Mouse (Mus musculus) gastrocnemius, postnatal 25 days (tissue): ENCODE measurements around the gene Gm32802. TPM values are rescaled to one million over a fixed set of nuclear protein-coding genes. Genes with fewer than 3 reads are reported as not detected.
"Not testable (repeated sequence)": the region's sequence is repeated elsewhere in the genome, so short reads cannot be mapped to it uniquely, and the experiment has no call there.

Experiments
- DNase-seq: peaks from one replicate; pipeline ENCODE4 v3.0.0; 2022
- long read RNA-seq, 2 experiments: library from polyadenylated mRNA; stranded (forward); transcript quantifications; one replicate each; pipeline ENCODE4 v2.0.0; 2021
- total RNA-seq, 2 experiments: library from RNA; stranded (reverse); gene quantifications; 1 replicate in 1 of 2; 2 replicates in 1 of 2; pipeline ENCODE4 v1.2.3; 2021

Gene Gm32802
- under 1 TPM; 0.38 to 0.54 TPM for total RNA-seq
- long read RNA-seq, experiment 1 = 0 reads
- long read RNA-seq, experiment 2 = 0 reads

GRCm38 (mm10) chr10:118258388-118258787 lies at the start of gene Gm32802:
Gene Gm32802, plus strand, starts transcription at chr10:118258688.
- DNase-seq = not testable (repeated sequence)

- not testable (repeated sequence) for DNase-seq
Observed at GRCm38 (mm10) chr10:118215719-118216393, 42.6 kb upstream of the Gm32802 start.

GRCm38 (mm10) chr10:118227629-118228028 lies 30.9 kb upstream of the Gm32802 start:
- DNase-seq = not testable (repeated sequence)

GRCm38 (mm10) chr10:118232607-118233006 lies 25.9 kb upstream of the Gm32802 start:
- DNase-seq = not testable (repeated sequence)

GRCm38 (mm10) chr10:118240680-118241079 lies 17.8 kb upstream of the Gm32802 start, which contains the start of gene Gm32717:
Gene Gm32717, minus strand, starts transcription at chr10:118240780.
- not testable (repeated sequence) for DNase-seq

- DNase-seq = peak; percentile 2
Observed at GRCm38 (mm10) chr10:118249006-118249595, 9.4 kb upstream of the Gm32802 start.

GRCm38 (mm10) chr10:118250852-118251295 lies 7.6 kb upstream of the Gm32802 start:
- DNase-seq = peak; percentile 2

- DNase-seq = not testable (repeated sequence)
Observed at GRCm38 (mm10) chr10:118268812-118269211, 10.3 kb downstream of the Gm32802 start.

- not testable (repeated sequence) for DNase-seq
Observed at GRCm38 (mm10) chr10:118271416-118271815, 12.9 kb downstream of the Gm32802 start.

GRCm38 (mm10) chr10:118278069-118278468 lies 19.6 kb downstream of the Gm32802 start:
- DNase-seq = not testable (repeated sequence)

- DNase-seq = not testable (repeated sequence)
Observed at GRCm38 (mm10) chr10:118282565-118282964, 24.1 kb downstream of the Gm32802 start.

- not testable (repeated sequence) for DNase-seq
Observed at GRCm38 (mm10) chr10:118283016-118283415, 24.5 kb downstream of the Gm32802 start.

- no peak for DNase-seq
Observed at GRCm38 (mm10) chr10:118294938-118295337, 36.5 kb downstream of the Gm32802 start, which contains the start of gene Iltifb. Gene Iltifb, minus strand, starts transcription at chr10:118295038.

GRCm38 (mm10) chr10:118302133-118302532 lies 43.6 kb downstream of the Gm32802 start:
- not testable (repeated sequence) for DNase-seq

Other genes with a start within 250 kb of the Gm32802 start
- gene Mdm1, start 116.9 kb upstream of the Gm32802 start, total RNA-seq = 1 to 10 TPM; 1.5 to 2.5 TPM
- gene Il22, start 53.7 kb upstream of the Gm32802 start, total RNA-seq = not detected
- gene Gm32717, start 17.9 kb upstream of the Gm32802 start, total RNA-seq = under 1 TPM; 0.38 to 0.54 TPM
- gene Iltifb, start 36.4 kb downstream of the Gm32802 start, total RNA-seq = not detected
- gene Gm9040, start 68.3 kb downstream of the Gm32802 start, total RNA-seq = not detected
- not detected for gene Gm9044, start 73.7 kb downstream of the Gm32802 start, total RNA-seq
- not detected for gene Gm9045, start 79.1 kb downstream of the Gm32802 start, total RNA-seq
- not detected for gene Gm9046, start 84.6 kb downstream of the Gm32802 start, total RNA-seq
- not detected for gene Gm9048, start 90.0 kb downstream of the Gm32802 start, total RNA-seq
- gene Gm9049, start 95.4 kb downstream of the Gm32802 start, total RNA-seq = not detected
- not detected for gene Ifng, start 182.4 kb downstream of the Gm32802 start, total RNA-seq